Mouse (Mus musculus) brown adipose tissue, adult 24 weeks (tissue): ENCODE results near the gene Tnfsf13b. TPM values are rescaled to one million over a fixed set of nuclear protein-coding genes. Genes with fewer than 3 reads are reported as not detected.

Source experiments
- H3K27ac ChIP-seq: fragments of 200-500 bp; replicated peaks from 2 replicates; pipeline ENCODE4 v1.5.1; 2012; ENCODE audit warnings: low read depth, mild to moderate bottlenecking, low read length
- H3K4me1 ChIP-seq: fragments of 200-500 bp; 2 replicates; pipeline ENCODE4 v1.6.1; 2012; ENCODE audit warnings: low read length, mixed read lengths; ENCODE audit not compliant: control insufficient read depth, insufficient read depth, insufficient read length
- H3K4me3 ChIP-seq: fragments of 200-500 bp; 2 replicates; pipeline ENCODE4 v1.5.1; 2012; ENCODE audit warnings: low read depth, mild to moderate bottlenecking, low read length, moderate library complexity; ENCODE audit not compliant: insufficient read depth
- polyA plus RNA-seq: library from polyadenylated mRNA; stranded (reverse); fragments of >200 nt; gene quantifications from 2 replicates; pipeline ENCODE4 v1.2.4, GENCODE M21; 2012; ENCODE audit not compliant: missing spikeins, insufficient read depth, insufficient read length

Tnfsf13b gene
- polyA plus RNA-seq, 1 experiment = 0.83 TPM

GRCm38 (mm10) chr8:10007660-10008028 lies 1.4 kb downstream of the Tnfsf13b start:
- Histone ChIP-seq H3K27ac (no peak overlapping the region), H3K4me1 (no peaks in the 10 kb centered on the region), H3K4me3 (peak overlapping the region; percentile 27)

DNA sequence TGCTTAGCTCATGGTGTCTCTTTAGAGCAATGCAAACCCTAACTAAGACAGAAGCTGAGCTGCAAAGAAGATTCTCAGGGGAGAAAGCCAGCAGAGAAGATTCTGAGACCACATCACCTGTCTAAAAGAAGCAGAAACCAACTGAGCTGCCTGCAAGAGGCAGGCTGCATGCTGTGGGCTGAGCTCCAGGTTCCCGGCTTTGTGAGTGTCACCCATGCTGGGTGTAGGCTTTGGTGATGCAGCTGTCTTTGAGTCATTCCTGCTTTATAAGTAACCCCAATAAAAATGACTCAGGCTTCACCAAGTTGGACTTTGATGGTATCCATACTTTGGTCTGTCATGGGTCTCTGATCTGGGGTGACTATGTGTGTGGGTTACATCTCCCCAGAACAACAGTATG lies 10.0 kb downstream of the Tnfsf13b start:
- H3K4me1 ChIP-seq = no peaks in the 10 kb centered on the region
- no peak overlapping the region for H3K4me3 ChIP-seq
- H3K27ac ChIP-seq = no peak overlapping the region

DNA sequence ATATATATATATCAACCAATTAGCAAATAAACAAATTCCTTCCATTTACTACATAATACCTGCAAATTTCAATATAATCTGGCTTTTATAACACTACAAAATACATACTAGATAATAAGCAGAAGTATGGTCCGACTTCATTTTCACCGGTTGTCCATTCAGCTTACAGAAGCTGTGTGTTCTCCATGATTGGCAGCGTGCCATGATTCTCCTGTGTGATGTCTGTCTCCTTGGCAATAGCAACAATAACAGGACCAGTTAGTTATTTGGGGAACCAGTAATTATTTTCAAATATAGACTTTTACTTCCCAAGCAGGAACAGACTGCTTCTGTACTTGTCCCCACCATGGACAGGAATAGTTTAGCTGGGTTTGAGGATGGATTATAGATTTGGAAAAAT lies 11.0 kb downstream of the Tnfsf13b start:
- Histone ChIP-seq H3K4me3 (no peak overlapping the region), H3K4me1 (no peaks in the 10 kb centered on the region), H3K27ac (no peak overlapping the region)

- no peak overlapping the region for H3K27ac ChIP-seq
- no peak overlapping the region for H3K4me3 ChIP-seq
- no peaks in the 10 kb centered on the region for H3K4me1 ChIP-seq
Observed at GRCm38 (mm10) chr8:10030320-10031060, 24.2 kb downstream of the Tnfsf13b start.

DNA sequence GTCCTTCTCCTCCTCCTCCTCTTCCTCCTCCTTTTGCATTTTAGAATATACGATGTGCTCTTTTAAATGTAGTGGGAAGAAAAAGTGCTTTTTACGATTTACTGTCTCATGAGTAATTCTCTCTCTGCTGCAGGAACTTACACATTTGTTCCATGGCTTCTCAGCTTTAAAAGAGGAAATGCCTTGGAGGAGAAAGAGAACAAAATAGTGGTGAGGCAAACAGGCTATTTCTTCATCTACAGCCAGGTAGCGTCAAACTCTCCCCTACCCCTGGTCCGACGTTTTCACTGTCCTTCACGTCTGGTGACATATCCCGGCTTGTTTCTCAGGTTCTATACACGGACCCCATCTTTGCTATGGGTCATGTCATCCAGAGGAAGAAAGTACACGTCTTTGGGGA lies 24.9 kb downstream of the Tnfsf13b start:
- Histone ChIP-seq H3K4me3 (no peak overlapping the region), H3K27ac (no peak overlapping the region), H3K4me1 (no peaks in the 10 kb centered on the region)

- no peak overlapping the region for H3K27ac ChIP-seq
- H3K4me1 ChIP-seq = no peaks in the 10 kb centered on the region
- H3K4me3 ChIP-seq = no peak overlapping the region
Observed at GRCm38 (mm10) chr8:10040866-10041265, 34.6 kb downstream of the Tnfsf13b start.

- no peaks in the 10 kb centered on the region for H3K4me1 ChIP-seq
- no peak overlapping the region for H3K4me3 ChIP-seq
- H3K27ac ChIP-seq = no peak overlapping the region
Observed at GRCm38 (mm10) chr8:10043842-10044510, 37.7 kb downstream of the Tnfsf13b start.

- Histone ChIP-seq H3K4me3 (no peak overlapping the region), H3K27ac (no peak overlapping the region), H3K4me1 (no peaks in the 10 kb centered on the region)
Observed at GRCm38 (mm10) chr8:10045743-10046142, 39.5 kb downstream of the Tnfsf13b start.

DNA sequence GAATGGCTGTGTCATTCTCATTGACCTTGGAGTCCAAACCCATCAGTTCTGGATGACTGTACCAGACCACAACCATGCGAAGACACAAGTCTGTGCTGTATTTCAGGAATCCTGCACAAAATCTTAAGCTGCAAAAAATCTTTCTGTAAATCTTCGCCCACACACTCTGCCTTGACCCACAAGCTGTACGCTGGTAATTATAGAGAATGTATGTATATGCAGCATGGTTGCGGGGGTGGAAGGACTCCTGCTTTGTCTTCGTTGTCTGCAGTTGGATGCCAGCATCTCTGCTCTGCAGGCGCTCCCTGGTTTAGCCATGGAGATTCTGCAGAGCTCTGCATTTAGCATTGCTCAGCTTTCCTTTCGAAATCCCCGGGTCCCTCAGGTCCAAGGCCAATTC lies 42.9 kb downstream of the Tnfsf13b start:
- Histone ChIP-seq H3K4me1 (no peaks in the 10 kb centered on the region), H3K4me3 (no peak overlapping the region), H3K27ac (no peak overlapping the region)

DNA sequence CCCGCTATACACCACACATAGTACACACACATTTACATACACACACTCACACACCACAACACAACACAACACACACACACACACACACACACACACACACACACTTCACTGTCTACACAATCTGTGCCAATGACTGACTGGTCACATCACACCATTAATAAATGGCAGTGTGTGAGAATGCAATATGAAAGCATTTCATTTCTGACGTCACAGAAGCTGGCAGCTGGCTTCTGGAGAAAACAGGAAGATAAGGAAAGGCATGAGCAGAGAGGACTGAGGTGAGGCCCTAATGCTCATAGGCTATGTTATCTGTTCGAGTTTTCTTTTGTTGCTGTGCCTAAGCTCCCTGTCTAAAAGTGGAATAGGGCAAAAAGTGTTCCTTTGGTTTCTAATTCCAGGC lies 45.3 kb downstream of the Tnfsf13b start:
- H3K4me3 ChIP-seq = no peak overlapping the region
- H3K27ac ChIP-seq = no peak overlapping the region
- H3K4me1 ChIP-seq = no peaks in the 10 kb centered on the region

DNA sequence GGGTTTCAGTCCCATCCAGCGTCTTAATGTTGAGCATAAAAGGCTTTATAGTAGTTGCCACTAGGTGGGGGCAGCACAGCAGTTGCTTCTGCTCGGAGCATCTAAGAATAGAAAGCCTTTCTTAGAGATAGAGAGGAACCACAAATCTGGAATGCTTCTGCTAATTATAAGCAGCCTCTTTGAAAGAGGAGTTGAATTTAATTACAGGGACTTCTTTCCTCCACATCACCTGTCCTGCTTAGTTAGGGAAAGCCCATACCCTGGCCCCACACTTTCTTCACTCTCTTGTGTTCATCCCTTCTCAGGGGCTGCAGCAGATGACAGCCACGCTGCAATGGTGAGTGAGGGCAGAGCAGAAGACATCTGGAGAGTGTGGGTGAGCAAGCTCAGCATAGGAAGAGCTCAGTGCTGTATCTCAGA lies 47.3 kb downstream of the Tnfsf13b start:
- H3K27ac ChIP-seq = no peak overlapping the region
- no peaks in the 10 kb centered on the region for H3K4me1 ChIP-seq
- H3K4me3 ChIP-seq = no peak overlapping the region

GRCm38 (mm10) chr8:10061001-10061400 lies 54.7 kb downstream of the Tnfsf13b start:
- Histone ChIP-seq H3K4me3 (no peak overlapping the region), H3K27ac (no peak overlapping the region), H3K4me1 (no peaks in the 10 kb centered on the region)

- H3K4me3 ChIP-seq = no peak overlapping the region
- no peaks in the 10 kb centered on the region for H3K4me1 ChIP-seq
- no peak overlapping the region for H3K27ac ChIP-seq
Observed at GRCm38 (mm10) chr8:10066906-10067305, 60.6 kb downstream of the Tnfsf13b start.

DNA sequence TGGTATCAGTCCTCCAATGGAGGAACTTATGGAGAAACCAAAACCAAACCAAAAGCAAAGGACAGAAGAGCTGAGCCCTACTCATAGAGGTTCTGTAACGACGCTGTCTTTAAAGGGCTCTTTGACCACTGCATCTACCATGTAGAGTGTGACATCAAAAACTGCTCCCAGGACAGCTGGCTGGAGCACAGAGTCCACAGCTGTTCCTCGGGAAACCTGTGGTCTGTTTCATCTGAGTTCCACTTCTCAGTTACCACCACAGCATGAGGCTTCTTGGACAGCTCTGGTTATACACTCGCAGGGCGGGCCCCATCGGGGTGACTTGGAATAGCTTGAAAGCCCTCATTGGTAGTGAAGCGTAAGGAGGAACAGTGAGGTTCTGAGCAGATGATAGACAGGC lies 61.5 kb downstream of the Tnfsf13b start:
- Histone ChIP-seq H3K27ac (no peak overlapping the region), H3K4me1 (no peaks in the 10 kb centered on the region), H3K4me3 (no peak overlapping the region)

GRCm38 (mm10) chr8:10072347-10072746 lies 66.1 kb downstream of the Tnfsf13b start:
- H3K4me1 ChIP-seq = no peaks in the 10 kb centered on the region
- H3K4me3 ChIP-seq = no peak overlapping the region
- no peak overlapping the region for H3K27ac ChIP-seq
